Mouse (Mus musculus) heart, embryonic 11.5 days (tissue): ENCODE measurements at regions not wholly inside any gene's neighbourhood (a gene's known extent, or its start where the extent isn't known, plus 50 kb on each side); places are given as distances from the start of the nearest gene placed in this dataset.

ENCODE experiments used
- ATAC-seq: fragments of 200-750 bp; cut with Nextera tagmentation; replicated peaks from 2 replicates; pipeline ENCODE4 v1.8.0; 2017; ENCODE audit warnings: moderate library complexity; ENCODE audit not compliant: insufficient number of reproducible peaks, low FRiP score, low TSS enrichment
- H3K27ac ChIP-seq: fragments of 300-500 bp; sonication (generic); 2 replicates; pipeline ENCODE4 v1.5.1; 2014; ENCODE audit warnings: mild to moderate bottlenecking, low read depth, low read length
- H3K27me3 ChIP-seq: fragments of 300-500 bp; sonication (generic); 2 replicates; pipeline ENCODE4 v1.6.1; 2014; ENCODE audit warnings: mild to moderate bottlenecking, low read length, mixed read lengths; ENCODE audit not compliant: control insufficient read depth, insufficient read depth
- H3K36me3 ChIP-seq: fragments of 300-500 bp; sonication (generic); 2 replicates; pipeline ENCODE4 v1.6.1; 2014; ENCODE audit warnings: mild to moderate bottlenecking, low read length, moderate library complexity, mixed read lengths; ENCODE audit not compliant: control insufficient read depth, insufficient read depth
- H3K4me1 ChIP-seq: fragments of 300-500 bp; sonication (generic); 2 replicates; pipeline ENCODE4 v1.6.1; 2014; ENCODE audit warnings: low read length; ENCODE audit not compliant: control insufficient read depth, insufficient read depth
- H3K4me2 ChIP-seq: fragments of 300-500 bp; sonication (generic); 2 replicates; pipeline ENCODE4 v1.6.1; 2014; ENCODE audit warnings: mild to moderate bottlenecking, moderate library complexity
- H3K4me3 ChIP-seq: fragments of 300-500 bp; sonication (generic); 2 replicates; pipeline ENCODE4 v1.5.1; 2014; ENCODE audit warnings: low read depth, low read length
- H3K9ac ChIP-seq: fragments of 300-500 bp; sonication (generic); 2 replicates; pipeline ENCODE4 v1.6.1; 2014; ENCODE audit warnings: mild to moderate bottlenecking, low read depth, low read length, moderate library complexity
- H3K9me3 ChIP-seq: fragments of 300-500 bp; sonication (generic); replicated peaks from 2 replicates; pipeline ENCODE4 v1.6.1; 2016; ENCODE audit warnings: low read length; ENCODE audit not compliant: control insufficient read depth
- WGBS: fragments of 180-500 bp; shearing (Covaris S2); extraction: QIAGEN DNeasy Blood & Tissue Kit; methylation state at CpG from one replicate; pipeline ENCODE4 v1.1.7; 2014; ENCODE audit not compliant: insufficient replicate concordance; 5-methylcytosine and 5-hydroxymethylcytosine counted together

DNA sequence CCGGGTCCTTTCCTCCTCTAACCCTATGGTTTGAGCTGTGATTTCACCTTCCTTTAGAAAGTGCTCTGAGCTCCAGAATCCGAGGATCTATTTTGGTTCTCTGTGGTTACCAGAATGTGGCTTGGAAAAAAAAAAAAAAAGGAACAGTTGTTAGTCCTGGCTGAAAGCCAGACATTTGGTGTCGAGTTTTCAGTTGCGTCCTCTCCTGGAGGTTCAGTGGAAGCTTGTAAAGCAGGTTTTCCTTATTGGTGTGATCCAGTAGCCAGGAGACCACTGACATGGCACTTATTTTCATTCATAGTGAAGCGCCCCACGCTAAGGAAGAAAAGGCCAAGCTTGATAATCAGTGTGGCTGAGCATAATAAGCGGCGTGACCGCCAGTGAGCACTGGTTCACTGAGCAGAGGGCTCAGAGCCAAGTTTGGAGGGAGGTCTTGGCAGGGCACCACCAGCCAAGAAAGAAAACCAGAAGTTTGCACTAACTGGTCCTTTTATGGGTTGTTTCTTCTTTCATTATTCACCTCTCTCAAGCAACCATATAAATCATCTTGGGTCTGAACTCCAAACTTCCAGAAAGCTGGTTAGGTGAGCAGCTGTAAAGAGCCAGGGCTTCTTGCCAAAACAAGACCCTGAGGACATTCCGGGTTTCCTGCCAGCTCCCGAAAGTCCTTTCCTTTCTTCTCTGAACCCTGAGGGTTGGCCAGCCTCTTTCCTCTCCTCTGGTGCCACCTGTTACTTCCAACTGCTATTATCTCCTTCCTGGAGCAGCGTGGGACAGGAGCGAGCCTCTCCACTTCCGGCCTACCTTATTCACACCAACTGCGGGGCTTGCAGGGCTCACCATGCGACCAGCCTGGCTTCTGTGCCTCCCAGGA is 436.0 kb downstream of the Zfp704 start:
- Histone ChIP-seq H3K27ac (no peak overlapping the region), H3K27me3 (no peaks in the 10 kb centered on the region), H3K9me3 (no peaks in the 10 kb centered on the region), H3K4me1 (peaks cover 9% of the 10 kb centered on the region; the same call in 1 of the 2 replicates), H3K36me3 (no peaks in the 10 kb centered on the region), H3K4me3 (no peak overlapping the region), H3K9ac (no peak overlapping the region), H3K4me2 (peak overlapping the region; percentile 27)
- ATAC-seq: peak; percentile 14; the same call in 1 of the 2 replicates
- WGBS: 46% methylated on average over 16 of the region's 16 CpGs

GRCm38 (mm10) chr3:9171970-9172369 is 437.9 kb downstream of the Zfp704 start:
- WGBS: 44% methylated on average over 1 of the region's 1 CpGs
- no peaks in the 10 kb centered on the region for H3K36me3 ChIP-seq
- no peaks in the 10 kb centered on the region for H3K27me3 ChIP-seq
- no peak overlapping the region for H3K4me3 ChIP-seq
- H3K9me3 ChIP-seq: no peaks in the 10 kb centered on the region
- no peak overlapping the region for H3K4me2 ChIP-seq
- H3K4me1 ChIP-seq: peaks cover 9% of the 10 kb centered on the region; the same call in 1 of the 2 replicates
- no peak for ATAC-seq
- H3K9ac ChIP-seq: no peak overlapping the region
- no peak overlapping the region for H3K27ac ChIP-seq

DNA sequence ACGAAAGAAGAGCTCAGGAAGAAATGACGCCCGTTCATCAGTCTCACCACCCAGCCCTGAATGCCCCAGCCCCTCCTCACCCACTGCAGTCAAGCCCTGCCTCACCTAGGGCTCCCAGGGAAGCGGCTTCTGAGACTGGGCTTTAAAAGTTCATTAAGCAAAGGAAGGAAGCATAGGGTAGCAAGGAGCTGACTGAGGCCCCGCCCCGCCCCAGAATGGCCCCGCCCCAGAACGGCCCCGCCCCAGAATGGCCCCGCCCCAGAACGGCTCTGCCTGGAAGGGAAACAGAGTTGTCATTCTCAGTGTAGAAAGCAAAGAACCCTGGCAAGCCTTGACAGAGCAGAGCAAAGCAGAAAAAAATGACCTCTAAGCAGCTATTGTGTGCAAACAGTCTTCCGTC is 440.9 kb downstream of the Zfp704 start:
- Histone ChIP-seq H3K4me2 (no peak overlapping the region), H3K4me1 (peaks cover 5% of the 10 kb centered on the region; the same call in 1 of the 2 replicates), H3K9me3 (no peaks in the 10 kb centered on the region), H3K36me3 (no peaks in the 10 kb centered on the region), H3K4me3 (no peak overlapping the region), H3K9ac (no peak overlapping the region), H3K27me3 (no peaks in the 10 kb centered on the region), H3K27ac (no peak overlapping the region)
- no peak for ATAC-seq
- 58% methylated on average over 12 of the region's 12 CpGs for WGBS

DNA sequence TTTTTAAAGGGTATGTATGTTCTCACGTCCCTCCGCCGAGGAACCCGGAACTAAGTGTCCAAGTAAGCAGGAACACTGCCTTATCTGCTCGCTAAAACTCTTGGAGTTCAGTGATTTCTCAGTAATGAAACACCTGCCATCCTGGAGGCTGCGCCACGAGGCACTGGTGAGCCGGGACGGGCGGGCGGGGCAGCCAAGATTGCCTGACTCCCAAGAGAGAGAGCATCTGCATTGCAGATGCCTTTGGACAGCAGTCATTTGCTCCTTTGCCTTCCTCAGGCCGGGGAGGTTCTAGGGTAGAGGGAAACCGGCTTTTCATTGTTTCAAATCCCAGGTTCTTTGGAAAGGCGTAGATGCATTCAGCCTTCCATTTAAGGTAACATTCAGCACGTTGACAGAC is 450.8 kb downstream of the Zfp704 start:
- ATAC-seq: no peak
- Histone ChIP-seq H3K27ac (no peak overlapping the region), H3K4me3 (no peak overlapping the region), H3K27me3 (no peaks in the 10 kb centered on the region), H3K4me2 (peak overlapping the region; percentile 20; the same call in 1 of the 2 replicates), H3K9me3 (no peaks in the 10 kb centered on the region), H3K4me1 (no peaks in the 10 kb centered on the region), H3K9ac (no peak overlapping the region), H3K36me3 (no peaks in the 10 kb centered on the region)
- 38% methylated on average over 15 of the region's 15 CpGs for WGBS

- 76% methylated on average over 7 of the region's 7 CpGs for WGBS
- ATAC-seq: no peak
- no peak overlapping the region for H3K27ac ChIP-seq
- no peaks in the 10 kb centered on the region for H3K9me3 ChIP-seq
- no peaks in the 10 kb centered on the region for H3K36me3 ChIP-seq
- H3K4me3 ChIP-seq: no peak overlapping the region
- no peak overlapping the region for H3K4me2 ChIP-seq
- no peaks in the 10 kb centered on the region for H3K4me1 ChIP-seq
- no peak overlapping the region for H3K9ac ChIP-seq
- H3K27me3 ChIP-seq: no peaks in the 10 kb centered on the region
These were observed 455.7 kb downstream of the Zfp704 start for GRCm38 (mm10) chr3:9154172-9154571.

GRCm38 (mm10) chr3:9153690-9154089 is 456.2 kb downstream of the Zfp704 start:
- ATAC-seq: no peak
- H3K9me3 ChIP-seq: no peaks in the 10 kb centered on the region
- no peaks in the 10 kb centered on the region for H3K36me3 ChIP-seq
- 39% methylated on average over 5 of the region's 5 CpGs for WGBS
- H3K27me3 ChIP-seq: no peaks in the 10 kb centered on the region
- H3K4me2 ChIP-seq: no peak overlapping the region
- no peak overlapping the region for H3K9ac ChIP-seq
- H3K4me1 ChIP-seq: no peaks in the 10 kb centered on the region
- H3K27ac ChIP-seq: no peak overlapping the region
- H3K4me3 ChIP-seq: no peak overlapping the region

DNA sequence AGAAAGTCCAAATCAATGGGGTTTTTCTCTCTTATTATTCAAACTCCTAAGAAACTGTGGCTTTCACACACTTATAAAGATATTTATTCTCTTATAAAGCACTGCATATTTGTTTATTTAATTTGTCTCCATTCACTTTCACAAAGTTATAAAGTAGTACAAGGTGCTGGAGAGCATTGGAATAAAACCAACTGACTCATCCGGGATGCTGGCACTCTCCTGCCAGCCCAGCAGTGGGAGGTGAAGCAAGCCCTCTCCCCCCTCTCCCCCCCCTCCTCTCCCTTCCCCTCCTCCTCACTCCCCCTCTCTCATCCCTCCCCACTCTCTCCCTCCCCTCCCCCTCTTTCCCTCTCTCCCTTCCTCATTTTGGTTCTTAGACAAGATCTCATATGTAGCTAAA is 457.6 kb downstream of the Zfp704 start:
- Histone ChIP-seq H3K36me3 (no peaks in the 10 kb centered on the region), H3K9ac (no peak overlapping the region), H3K4me2 (no peak overlapping the region), H3K9me3 (no peaks in the 10 kb centered on the region), H3K27ac (no peak overlapping the region), H3K4me1 (no peaks in the 10 kb centered on the region), H3K27me3 (no peaks in the 10 kb centered on the region), H3K4me3 (no peak overlapping the region)
- 35% methylated on average over 1 of the region's 1 CpGs for WGBS
- ATAC-seq: no peak

DNA sequence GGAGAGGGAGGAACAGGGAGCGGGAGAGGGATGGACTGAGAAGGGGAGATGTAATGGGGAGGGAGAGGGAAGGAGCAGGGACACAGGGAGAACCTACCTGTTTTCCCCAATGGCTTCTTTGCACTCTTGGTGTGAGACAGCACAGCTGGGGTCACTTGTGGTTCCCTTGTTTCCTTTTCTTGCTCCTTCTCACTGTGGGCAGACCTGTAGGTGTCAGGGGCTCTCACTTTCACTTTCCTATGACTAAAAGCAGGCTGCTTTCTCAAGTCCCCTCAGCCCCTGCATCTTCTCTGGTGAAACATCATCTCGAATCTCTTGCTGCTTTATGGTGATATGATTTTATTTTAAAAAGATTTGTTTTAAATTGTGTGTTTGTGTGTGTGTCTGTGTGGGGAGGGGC is 458.3 kb downstream of the Zfp704 start:
- Histone ChIP-seq H3K4me2 (no peak overlapping the region), H3K27ac (no peak overlapping the region), H3K9ac (no peak overlapping the region), H3K4me1 (no peaks in the 10 kb centered on the region), H3K4me3 (no peak overlapping the region), H3K9me3 (no peaks in the 10 kb centered on the region), H3K36me3 (no peaks in the 10 kb centered on the region), H3K27me3 (no peaks in the 10 kb centered on the region)
- no peak for ATAC-seq
- 44% methylated on average over 2 of the region's 2 CpGs for WGBS

- Histone ChIP-seq H3K27ac (no peak overlapping the region), H3K4me2 (no peak overlapping the region), H3K4me1 (no peaks in the 10 kb centered on the region), H3K27me3 (no peaks in the 10 kb centered on the region), H3K36me3 (no peaks in the 10 kb centered on the region), H3K9ac (no peak overlapping the region), H3K9me3 (peaks cover 4% of the 10 kb centered on the region; the same call in 1 of the 2 replicates), H3K4me3 (no peak overlapping the region)
- ATAC-seq: no peak
- WGBS: 73% methylated on average over 5 of the region's 5 CpGs
These were observed 461.3 kb downstream of the Zfp704 start for GRCm38 (mm10) chr3:9148605-9149004.
